Mouse (Mus musculus): ENCODE results near the gene Fam131b.

The Fam131b gene

GRCm38 (mm10) chr6:42356913-42357312, 32.5 kb upstream of the Fam131b start:
- no peak for DNase-seq (ENCODE audit: inconsistent age in 2 of 2, low spot score in 1 of 2)

DNA sequence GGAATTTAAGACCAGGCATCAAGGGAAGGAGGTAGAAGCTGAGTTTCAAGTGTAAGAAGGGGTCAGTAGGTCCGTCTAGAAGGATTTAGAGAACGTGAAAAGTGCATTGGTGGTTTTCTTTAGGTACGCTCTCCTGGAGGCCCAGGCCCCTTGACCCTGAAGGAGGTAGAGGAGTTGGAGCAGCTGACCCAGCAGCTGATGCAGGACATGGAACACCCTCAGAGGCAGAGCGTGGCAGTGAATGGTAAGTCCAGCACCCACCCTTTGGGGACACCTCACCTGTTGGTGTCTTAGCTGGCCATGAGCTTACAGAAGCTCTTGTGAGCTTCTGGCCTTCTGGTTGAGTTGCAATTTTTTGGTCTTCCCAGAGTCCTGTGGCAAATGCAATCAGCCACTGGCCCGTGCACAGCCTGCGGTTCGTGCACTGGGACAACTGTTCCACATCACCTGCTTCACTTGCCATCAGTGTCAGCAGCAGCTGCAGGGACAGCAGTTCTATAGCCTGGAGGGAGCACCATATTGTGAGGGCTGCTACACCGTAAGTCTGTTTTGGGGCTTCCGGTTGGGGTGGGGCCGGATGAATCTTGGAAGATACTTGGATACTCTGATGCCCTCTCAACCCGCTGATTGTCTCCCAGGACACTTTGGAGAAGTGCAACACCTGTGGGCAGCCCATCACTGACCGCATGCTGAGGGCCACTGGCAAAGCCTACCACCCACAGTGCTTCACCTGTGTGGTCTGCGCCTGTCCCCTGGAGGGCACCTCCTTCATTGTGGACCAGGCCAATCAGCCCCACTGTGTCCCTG, 31.6 kb upstream of the Fam131b start:
- no peak for DNase-seq (ENCODE audit: inconsistent age in 2 of 2, low spot score in 1 of 2)

GRCm38 (mm10) chr6:42355366-42355765, 30.9 kb upstream of the Fam131b start:
- no peak for DNase-seq (ENCODE audit: inconsistent age in 2 of 2, low spot score in 1 of 2)

GRCm38 (mm10) chr6:42354076-42355019, 29.9 kb upstream of the Fam131b start:
- peak; percentile 46 to 72 for DNase-seq (ENCODE audit: inconsistent age in 2 of 2, low spot score in 1 of 2)

DNA sequence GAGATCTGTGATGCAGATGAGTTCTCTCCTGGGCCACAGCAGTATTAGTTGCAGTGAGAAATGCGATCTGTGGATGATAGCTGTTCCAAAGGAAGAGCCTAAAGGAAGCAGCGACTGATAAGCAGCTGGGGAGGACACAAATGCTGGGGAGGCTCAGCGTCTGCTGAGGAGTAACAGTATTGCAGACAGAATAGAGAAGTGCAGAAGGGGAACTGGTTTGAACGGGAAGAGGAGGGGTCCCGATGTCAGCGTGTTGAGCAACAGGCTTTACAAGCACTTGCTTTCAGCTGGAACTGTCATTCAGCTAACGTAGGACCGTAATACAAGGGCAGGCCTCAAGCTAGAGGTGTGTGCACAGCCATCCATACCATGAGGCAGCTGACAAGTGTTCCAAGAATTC, 28.7 kb upstream of the Fam131b start:
- DNase-seq (ENCODE audit: inconsistent age in 2 of 2, low spot score in 1 of 2) = peak; percentile 23 to 47

GRCm38 (mm10) chr6:42352486-42352846, 28.0 kb upstream of the Fam131b start:
- DNase-seq (ENCODE audit: inconsistent age in 2 of 2, low spot score in 1 of 2) = no peak

DNA sequence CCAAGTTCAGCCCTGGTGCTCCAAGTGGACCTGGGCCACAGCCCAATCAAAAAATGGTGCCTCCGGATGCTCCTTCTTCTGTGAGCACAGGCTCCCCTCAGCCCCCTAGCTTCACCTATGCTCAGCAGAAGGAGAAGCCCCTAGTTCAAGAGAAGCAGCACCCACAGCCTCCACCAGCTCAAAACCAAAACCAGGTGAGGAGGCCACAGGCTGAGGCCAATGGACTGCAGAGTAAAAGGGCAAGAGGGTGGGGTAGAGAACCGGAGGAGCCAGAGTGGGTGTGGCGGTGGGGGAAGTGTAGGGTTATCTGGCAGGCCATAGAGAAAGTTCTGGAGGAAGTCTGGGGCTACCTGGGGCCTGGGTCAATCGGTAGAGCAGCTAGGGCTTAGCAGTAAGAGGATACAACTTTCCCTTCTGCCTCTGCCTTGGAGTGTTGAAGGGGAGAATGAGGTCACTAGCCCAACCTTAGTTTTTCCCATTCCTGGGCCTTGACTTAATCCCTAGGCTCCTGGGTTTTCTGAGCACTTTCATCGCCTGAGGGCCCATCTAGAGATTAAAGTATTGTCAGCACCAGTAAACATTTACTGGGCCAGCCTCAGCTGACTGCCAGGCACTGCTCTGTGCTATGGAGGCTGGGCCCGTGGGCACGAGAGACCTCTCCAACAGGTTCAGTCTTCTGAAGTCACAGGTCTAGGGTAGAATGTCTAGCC, 27.5 kb upstream of the Fam131b start:
- DNase-seq (ENCODE audit: inconsistent age in 2 of 2, low spot score in 1 of 2) = peak; percentile 19 to 34

DNA sequence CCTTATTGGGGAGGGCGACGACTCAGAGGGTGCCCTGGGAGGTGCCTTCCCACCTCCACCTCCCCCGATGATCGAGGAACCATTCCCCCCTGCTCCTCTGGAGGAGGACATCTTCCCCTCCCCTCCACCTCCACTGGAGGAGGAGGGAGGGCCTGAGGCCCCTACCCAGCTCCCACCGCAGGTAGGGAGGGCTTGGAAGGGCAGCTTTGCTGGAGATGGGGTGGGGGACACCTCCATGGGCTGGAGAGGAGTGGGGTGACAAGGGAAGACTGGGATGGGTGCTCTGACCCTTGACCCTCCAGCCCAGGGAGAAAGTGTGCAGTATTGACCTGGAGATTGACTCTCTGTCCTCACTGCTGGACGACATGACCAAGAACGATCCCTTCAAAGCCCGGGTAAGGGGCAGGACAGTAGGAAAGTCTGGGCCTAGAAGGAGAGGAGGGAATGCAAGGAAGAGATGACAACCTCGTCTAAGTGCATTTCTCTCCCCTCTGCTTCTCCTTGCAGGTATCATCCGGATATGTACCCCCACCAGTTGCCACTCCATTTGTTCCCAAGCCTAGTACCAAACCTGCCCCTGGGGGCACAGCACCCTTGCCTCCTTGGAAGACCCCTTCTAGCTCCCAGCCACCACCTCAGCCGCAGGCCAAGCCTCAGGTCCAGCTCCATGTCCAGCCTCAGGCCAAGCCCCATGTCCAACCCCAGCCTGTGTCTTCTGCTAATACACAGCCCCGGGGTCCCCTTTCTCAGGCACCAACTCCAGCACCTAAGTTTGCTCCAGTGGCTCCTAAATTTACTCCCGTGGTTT, 26.7 kb upstream of the Fam131b start:
- DNase-seq (ENCODE audit: inconsistent age in 2 of 2, low spot score in 1 of 2) = peak; percentile 35

- peak; percentile 89 to 95 for DNase-seq (ENCODE audit: inconsistent age in 2 of 2, low spot score in 1 of 2)
These were observed 25.9 kb upstream of the Fam131b start for GRCm38 (mm10) chr6:42350021-42350967.

DNA sequence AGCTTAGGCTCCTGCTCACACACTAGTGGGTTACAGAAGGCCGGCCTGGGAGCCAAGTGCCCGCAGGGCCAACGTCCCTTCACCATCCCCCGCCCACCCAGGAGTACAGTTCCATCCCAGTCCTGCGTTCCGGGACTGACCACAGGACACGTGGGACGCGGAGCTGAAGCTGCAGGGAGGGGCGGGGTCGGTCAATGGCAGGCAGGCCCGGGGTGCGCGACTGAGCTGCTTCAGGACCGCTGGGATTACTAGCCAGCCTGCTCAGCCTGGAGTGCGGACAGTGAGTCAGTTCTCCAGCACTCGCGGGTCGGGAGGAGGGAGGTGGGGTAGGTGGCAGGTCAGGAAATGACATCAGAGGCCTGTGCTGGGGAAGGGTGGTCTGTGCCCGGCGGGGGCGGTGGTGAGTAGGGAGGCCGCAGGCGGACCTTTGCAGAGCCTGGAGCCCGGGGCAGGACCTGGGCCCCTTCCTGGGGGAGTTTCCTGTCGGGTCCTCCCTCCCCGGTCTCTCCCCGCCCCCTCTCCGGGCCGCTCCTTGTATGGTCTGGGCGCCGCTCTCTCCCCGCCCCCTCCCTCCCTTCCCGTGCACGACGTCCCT, 25.1 kb upstream of the Fam131b start, which contains the start of gene Zyx:
TSS of gene Zyx (plus strand) at position 205 of the 595 bp plus-strand sequence.
- peak; percentile 97 to 98 for DNase-seq (ENCODE audit: inconsistent age in 2 of 2, low spot score in 1 of 2)

DNA sequence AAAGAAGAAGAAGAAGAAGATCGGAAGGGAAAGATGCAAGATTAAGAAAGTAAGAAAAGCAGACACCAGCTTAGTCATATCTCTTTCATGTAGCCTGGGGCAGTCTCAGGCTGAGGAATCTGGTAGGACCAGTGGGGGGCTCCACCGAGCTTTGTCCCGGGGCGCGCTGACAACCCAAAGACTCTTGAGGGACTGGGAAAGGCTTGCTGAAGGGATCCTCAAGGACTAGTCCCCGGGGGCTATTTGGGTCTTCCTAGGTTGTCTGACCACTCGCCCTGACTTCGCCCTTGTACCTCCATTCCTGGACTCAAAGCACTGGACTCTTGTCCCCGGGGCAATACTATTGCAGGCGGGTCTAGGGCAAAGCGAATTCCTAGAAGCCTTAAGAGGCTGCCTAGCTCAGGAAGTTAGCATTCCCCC, 24.6 kb upstream of the Fam131b start:
- peak; percentile 87 to 95 for DNase-seq (ENCODE audit: inconsistent age in 2 of 2, low spot score in 1 of 2)

- peak in 1 of 2 experiments; percentile 28 for DNase-seq (ENCODE audit: inconsistent age in 2 of 2, low spot score in 1 of 2)
These were observed 24.0 kb upstream of the Fam131b start for GRCm38 (mm10) chr6:42348281-42349005.

GRCm38 (mm10) chr6:42344255-42344654, 19.8 kb upstream of the Fam131b start:
- DNase-seq (ENCODE audit: inconsistent age in 2 of 2, low spot score in 1 of 2) = peak in 1 of 2 experiments; percentile 26

DNA sequence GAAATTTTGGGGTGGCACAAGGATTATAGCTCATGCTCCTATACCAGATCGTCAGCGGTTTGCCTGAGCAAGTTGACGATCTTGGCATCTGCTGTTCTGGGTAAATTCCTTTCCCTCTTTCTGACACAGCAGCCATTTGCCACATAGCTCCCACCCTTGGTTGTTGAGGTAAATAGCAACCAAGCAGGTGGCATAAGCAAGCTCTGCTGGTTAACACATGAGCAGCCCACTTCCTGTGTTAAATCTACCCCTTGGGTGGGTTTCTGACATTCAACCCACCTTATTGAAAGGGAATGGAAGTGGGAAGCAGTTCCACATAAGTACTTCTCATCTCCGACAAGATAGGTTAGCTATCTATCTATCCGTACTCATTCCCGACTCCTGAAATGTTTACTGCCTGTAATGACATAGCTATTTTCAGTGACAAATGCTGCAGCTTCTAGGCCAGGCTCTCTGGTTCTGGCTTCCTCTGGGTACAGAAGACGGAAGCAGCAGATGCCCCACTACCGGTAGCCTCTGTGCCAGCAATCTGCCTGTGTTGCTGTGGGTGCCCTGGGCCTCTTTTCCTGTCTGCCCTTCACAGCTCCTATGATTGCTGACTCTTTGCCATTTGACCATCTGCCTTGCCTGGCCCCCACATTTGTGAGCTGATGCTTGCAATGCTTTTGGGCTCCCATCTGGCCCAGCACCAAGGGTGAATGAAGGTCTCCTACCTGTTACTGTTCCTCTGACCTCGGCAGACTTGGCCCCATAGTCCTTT, 19.1 kb upstream of the Fam131b start:
- DNase-seq (ENCODE audit: inconsistent age in 2 of 2, low spot score in 1 of 2) = no peak

DNA sequence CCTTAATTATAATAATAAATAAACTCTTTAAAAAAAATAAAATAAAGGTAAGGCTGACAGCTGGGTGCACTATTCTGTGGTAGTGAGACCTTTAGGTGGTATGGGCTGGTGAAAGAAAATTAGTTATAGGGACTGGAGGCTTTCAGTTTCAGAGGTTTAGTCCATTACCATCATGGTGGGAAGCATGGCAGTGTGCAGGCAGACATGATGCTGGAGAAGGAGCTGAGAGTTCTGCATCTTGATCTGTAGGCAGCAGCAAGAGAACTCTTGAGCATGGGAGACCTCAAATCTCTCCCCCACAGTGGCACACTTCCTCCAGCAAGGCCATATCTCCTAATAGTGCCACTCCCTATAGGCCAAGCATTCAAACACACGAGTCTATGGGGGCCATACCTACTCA, 17.7 kb upstream of the Fam131b start:
- DNase-seq (ENCODE audit: inconsistent age in 2 of 2, low spot score in 1 of 2) = no peak

DNA sequence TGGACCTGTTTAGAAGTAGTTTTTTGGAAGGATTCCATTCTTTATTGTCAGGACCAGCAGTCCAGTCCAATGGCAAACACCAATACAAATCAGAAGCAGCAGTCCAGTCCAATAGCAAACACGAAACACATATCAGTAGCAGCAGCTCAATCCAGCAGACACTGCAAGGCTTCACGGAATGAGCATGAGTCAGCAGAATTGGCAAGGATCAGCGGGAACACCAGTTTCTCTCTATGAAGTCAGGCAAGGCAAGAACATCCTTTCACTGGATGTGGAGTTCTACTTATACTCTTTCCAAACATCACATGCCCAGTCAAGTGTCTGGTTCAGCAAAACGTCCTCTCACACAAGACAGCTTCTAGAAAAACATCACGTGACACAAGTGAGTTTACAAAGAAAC, 15.5 kb upstream of the Fam131b start:
- DNase-seq (ENCODE audit: inconsistent age in 2 of 2, low spot score in 1 of 2) = peak; percentile 59 to 78

GRCm38 (mm10) chr6:42339189-42339588, 14.7 kb upstream of the Fam131b start:
- no peak for DNase-seq (ENCODE audit: inconsistent age in 2 of 2, low spot score in 1 of 2)

Measured in adrenal gland, adult (tissue).